Mouse (Mus musculus): ENCODE data around the gene Galc. TPM values are rescaled to one million over a fixed set of nuclear protein-coding genes. Genes with fewer than 3 reads are reported as not detected.

Galc gene
- total RNA-seq, 1 experiment from 2014 or later: 15.8 TPM

GRCm38 (mm10) chr12:98180807-98181206 lies 78.5 kb downstream of the Galc start:
- DNase-seq: no peak

DNA sequence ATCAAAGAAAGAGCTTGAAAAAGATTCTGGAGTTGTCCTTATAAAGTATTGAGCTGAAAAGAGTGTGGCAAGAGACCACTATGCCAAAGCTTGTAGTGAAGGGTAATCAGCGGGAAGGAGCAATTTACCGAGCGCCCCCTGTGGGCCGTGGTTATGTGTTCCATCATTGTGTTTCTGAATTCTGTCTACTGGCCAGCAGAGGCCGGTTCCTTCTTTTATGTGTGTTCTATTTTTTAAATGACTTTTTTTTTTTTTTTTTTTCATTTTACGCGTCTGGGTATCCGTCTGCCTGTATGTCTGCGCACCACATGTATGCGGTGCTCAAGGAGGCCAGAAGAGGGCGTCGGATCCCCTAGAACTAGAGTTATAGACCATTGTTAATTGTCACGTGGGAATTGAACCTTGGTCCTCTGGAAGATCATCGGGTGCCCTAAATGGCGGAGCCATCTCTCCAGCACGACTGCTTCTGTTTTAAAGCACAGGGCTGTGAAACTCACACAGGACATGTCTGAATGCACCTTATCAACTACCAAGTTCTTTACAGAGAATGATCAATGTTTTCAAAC lies 78.9 kb downstream of the Galc start:
- no peak for DNase-seq

- no peak for DNase-seq
These were observed 79.8 kb downstream of the Galc start for GRCm38 (mm10) chr12:98179496-98179895.

DNA sequence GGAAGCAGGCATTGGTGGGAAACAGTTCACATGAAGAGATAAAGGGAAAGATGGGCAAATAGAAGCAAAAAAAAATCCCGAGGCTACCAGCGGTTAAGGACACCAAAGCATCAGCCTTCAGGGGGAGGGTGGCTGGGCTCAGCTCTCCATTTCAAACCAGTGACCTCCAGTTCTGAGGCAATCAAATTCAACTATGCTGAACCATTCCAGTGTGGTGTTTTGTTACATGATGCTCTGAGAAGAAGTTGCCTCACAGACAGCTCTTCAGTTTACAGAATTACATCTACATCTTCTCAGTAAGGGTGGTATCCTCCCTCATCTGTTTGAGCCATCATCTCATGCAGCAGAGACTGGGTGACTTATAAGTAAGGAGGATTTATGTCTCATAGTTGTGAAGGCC lies 82.6 kb downstream of the Galc start:
- no peak for DNase-seq

DNA sequence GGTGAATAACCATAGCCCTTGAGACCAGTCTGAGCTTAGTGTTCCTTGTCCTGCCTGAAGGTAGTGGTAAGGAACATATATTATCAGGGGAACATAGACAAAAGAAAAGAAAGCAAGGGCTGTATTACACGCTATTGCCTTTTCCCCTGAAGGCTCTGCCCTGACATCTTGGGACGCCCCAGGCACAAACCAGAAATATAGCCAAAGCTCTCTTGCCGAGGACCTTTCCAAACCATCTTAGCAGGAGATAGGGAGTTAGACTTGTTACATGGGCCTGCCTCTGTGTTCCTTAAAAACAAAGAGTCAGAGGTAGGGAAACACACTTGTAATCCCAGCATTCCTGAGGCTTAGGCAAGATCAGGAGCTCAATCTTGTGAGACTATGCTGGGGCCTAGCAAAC lies 97.4 kb downstream of the Galc start:
- no peak for DNase-seq

GRCm38 (mm10) chr12:98160867-98161266 lies 98.4 kb downstream of the Galc start:
- no peak for DNase-seq

Other genes starting within 250 kb of the Galc start
- 0.59 and 2.2 TPM in 2 replicates for gene Gpr65, start 9.2 kb upstream of the Galc start, total RNA-seq (2021)

All from adrenal gland, postnatal 14 days (tissue).